24 mouse cellular contexts compared by ENCODE assay signal in genomic region chr5:74688822-74689221, GRCm38 (mm10). TPM values are rescaled to one million over a fixed set of nuclear protein-coding genes. Genes with fewer than 3 reads are reported as not detected.
"Had no signal": no experiment of that assay in that cellular context is flagged by ENCODE, and none has a peak within 500 bp of the region (broad histone marks: within the 10 kb centered on the region; RNA-seq: fewer than 3 reads in every experiment).

No protein-coding gene starts in this region.

- H3K4me2 ChIP-seq: limb, embryonic 13.5 days; liver, embryonic 12.5 days; liver, embryonic 15.5 days; midbrain, embryonic 13.5 days; neural tube, embryonic 13.5 days had no signal

- H3K9me3 ChIP-seq: limb, embryonic 10.5 days; limb, embryonic 13.5 days; liver, embryonic 12.5 days; liver, embryonic 15.5 days; megakaryocyte, embryonic 14.5 days; midbrain, embryonic 10.5 days; midbrain, embryonic 13.5 days; neural tube, embryonic 13.5 days had no signal

- H3K4me3 ChIP-seq: layer of hippocampus, adult 2 months; limb, embryonic 10.5 days; limb, embryonic 13.5 days; liver, embryonic 12.5 days; liver, embryonic 15.5 days; megakaryocyte, embryonic 14.5 days; midbrain, embryonic 10.5 days; midbrain, embryonic 13.5 days; myocyte; neural tube, embryonic 13.5 days had no signal

- H3K27ac ChIP-seq: kidney, postnatal 0 days; layer of hippocampus, adult 2 months; limb, embryonic 10.5 days; limb, embryonic 13.5 days; liver, embryonic 12.5 days; liver, embryonic 15.5 days; midbrain, embryonic 10.5 days; midbrain, embryonic 13.5 days; neural tube, embryonic 13.5 days had no signal

- H3K27me3 ChIP-seq: limb, embryonic 13.5 days; liver, embryonic 12.5 days; liver, embryonic 15.5 days; midbrain, embryonic 13.5 days; neural tube, embryonic 13.5 days had no signal

- DNase-seq: kidney, adult 2 months; kidney, postnatal 25 days; layer of hippocampus, adult 9-11 months; liver; lung, postnatal 10 days; lung, postnatal 36 days; retina, postnatal 1 day; right cerebral cortex, postnatal 25 days; spleen, adult 18-20 months; thymus, postnatal 25 days had no signal

- ATAC-seq: intestine, postnatal 0 days; liver, embryonic 12.5 days; midbrain, embryonic 13.5 days; midbrain, embryonic 16.5 days had no signal

- H3K4me1 ChIP-seq: liver, embryonic 12.5 days; liver, embryonic 15.5 days; midbrain, embryonic 10.5 days; midbrain, embryonic 13.5 days; neural tube, embryonic 13.5 days had no signal

- H3K36me3 ChIP-seq: limb, embryonic 10.5 days; limb, embryonic 13.5 days; liver, embryonic 12.5 days; liver, embryonic 15.5 days; midbrain, embryonic 10.5 days; midbrain, embryonic 13.5 days; neural tube, embryonic 13.5 days had no signal

- H3K9ac ChIP-seq: limb, embryonic 13.5 days; liver, embryonic 12.5 days; liver, embryonic 15.5 days; midbrain, embryonic 13.5 days; neural tube, embryonic 13.5 days had no signal

RNA-seq across cellular contexts. Expression of gene Lnx1, which starts 13.9 kb away (rescaled TPM):
- total RNA-seq: monocyte, adult 5-6 weeks had no signal
- polyA plus RNA-seq: liver, embryonic 15.5 days had no signal
